18 mouse cellular contexts compared by ENCODE assay signal in the genomic region with DNA sequence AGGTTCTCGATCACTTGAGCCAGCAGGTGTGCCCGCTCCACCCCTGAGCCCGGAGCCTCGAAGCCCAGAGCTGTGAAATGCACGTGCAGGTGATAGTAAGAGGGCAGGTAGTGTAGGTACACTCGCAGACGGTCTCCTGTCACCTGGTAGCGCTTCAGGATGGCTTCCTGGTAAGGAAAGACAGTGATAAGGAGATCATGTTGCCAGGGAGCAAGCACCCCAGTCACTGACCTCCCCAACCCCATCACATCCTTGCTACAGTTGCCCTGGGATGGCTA. TPM values are rescaled to one million over a fixed set of nuclear protein-coding genes. Genes with fewer than 3 reads are reported as not detected.
DNase-seq lines count a peak whose midpoint lies in the region; ATAC-seq and TF ChIP-seq lines count a peak whose summit lies in the region.
"Had no signal": no experiment of that assay in that cellular context is flagged by ENCODE, and none has a peak within 500 bp of the region (broad histone marks: within the 10 kb centered on the region; RNA-seq: fewer than 3 reads in every experiment).

No protein-coding gene starts in this region.

- no peak for TF ChIP-seq POLR2A in heart, adult 2 months (IDR thresholded peaks at IDR 0.05; ENCODE audit: insufficient read depth, low read depth, low read length)
- no peak for TF ChIP-seq POLR2A in small intestine, adult 2 months (IDR thresholded peaks at IDR 0.05; ENCODE audit: low read depth, low read length)

- no peak for ATAC-seq in megakaryocyte, adult 5-6 weeks (ENCODE audit: poor library complexity, severe bottlenecking)
- no peak for ATAC-seq in liver, embryonic 12.5 days
- ATAC-seq in forebrain, postnatal 0 days, result no peak
- ATAC-seq: intestine, postnatal 0 days; Patski had no signal

- H3K79me2 ChIP-seq in heart, adult 2 months (replicated peaks; ENCODE audit: control insufficient read depth, insufficient read depth, low read length), result no peaks in the 10 kb centered on the region

- peaks cover 37% of the 10 kb centered on the region for H3K4me1 ChIP-seq in heart, adult 2 months (ENCODE audit: control insufficient read depth, insufficient read depth, low read length)
- H3K4me1 ChIP-seq in megakaryocyte, embryonic 14.5 days, result peaks cover 98% of the 10 kb centered on the region
- peaks cover 88% of the 10 kb centered on the region for H3K4me1 ChIP-seq in liver, embryonic 12.5 days
- peaks cover 44% of the 10 kb centered on the region for H3K4me1 ChIP-seq in small intestine, adult 2 months (ENCODE audit: control insufficient read depth, insufficient read depth, insufficient read length, low read length)
- H3K4me1 ChIP-seq in forebrain, postnatal 0 days (ENCODE audit: insufficient read depth), result no peaks in the 10 kb centered on the region
- H3K4me1 ChIP-seq: embryonic facial prominence, embryonic 10.5 days; hindbrain, embryonic 12.5 days; neural tube, embryonic 12.5 days had no signal

- no peaks in the 10 kb centered on the region for H3K9me3 ChIP-seq in megakaryocyte, embryonic 14.5 days
- H3K9me3 ChIP-seq in liver, embryonic 12.5 days (replicated peaks), result no peaks in the 10 kb centered on the region
- no peaks in the 10 kb centered on the region for H3K9me3 ChIP-seq in forebrain, postnatal 0 days (ENCODE audit: low read length)
- H3K9me3 ChIP-seq: embryonic facial prominence, embryonic 10.5 days; heart, embryonic 13.5 days; hindbrain, embryonic 12.5 days; neural tube, embryonic 12.5 days had no signal

- no peak overlapping the region for H3K4me2 ChIP-seq in liver, embryonic 12.5 days
- H3K4me2 ChIP-seq in forebrain, postnatal 0 days (ENCODE audit: low read depth), result no peak overlapping the region
- H3K4me2 ChIP-seq: heart, embryonic 13.5 days; hindbrain, embryonic 12.5 days; neural tube, embryonic 12.5 days had no signal

- H3K27me3 ChIP-seq in heart, adult 2 months (ENCODE audit: control insufficient read depth, insufficient read depth, low read length), result no peaks in the 10 kb centered on the region
- H3K27me3 ChIP-seq in megakaryocyte, embryonic 14.5 days (replicated peaks), result no peaks in the 10 kb centered on the region
- H3K27me3 ChIP-seq in liver, embryonic 12.5 days (replicated peaks), result no peaks in the 10 kb centered on the region
- H3K27me3 ChIP-seq in small intestine, adult 2 months (ENCODE audit: control insufficient read depth, insufficient read depth, low read length), result no peaks in the 10 kb centered on the region
- H3K27me3 ChIP-seq in forebrain, postnatal 0 days (ENCODE audit: insufficient read depth, low read length), result no peaks in the 10 kb centered on the region
- H3K27me3 ChIP-seq: heart, embryonic 13.5 days; hindbrain, embryonic 12.5 days; neural tube, embryonic 12.5 days; Patski had no signal

- peak overlapping the region; percentile 65 for H3K27ac ChIP-seq in heart, adult 2 months
- H3K27ac ChIP-seq in liver, embryonic 12.5 days, result peak overlapping the region; percentile 98
- H3K27ac ChIP-seq in small intestine, adult 2 months (ENCODE audit: insufficient read depth, low read depth, low read length), result peak overlapping the region; percentile 14; the same call in 1 of the 2 replicates
- no peak overlapping the region for H3K27ac ChIP-seq in forebrain, postnatal 0 days (ENCODE audit: low read depth, low read length)
- H3K27ac ChIP-seq: embryonic facial prominence, embryonic 10.5 days; hindbrain, embryonic 12.5 days; left cerebral cortex, adult 2 months; neural tube, embryonic 12.5 days had no signal

- TF ChIP-seq EP300 in heart, adult 2 months (IDR thresholded peaks at IDR 0.05; ENCODE audit: insufficient read depth, low read depth, low read length), result no peak

- peak in 1 of 2 experiments; percentile 21 for DNase-seq in heart, adult 2 months
- DNase-seq in heart, postnatal 14 days, result no peak
- DNase-seq in forebrain, postnatal 0 days, result no peak
- DNase-seq: cerebellum, adult 11-12 months; cerebellum, postnatal 10 days; kidney, postnatal 4 days; midbrain, embryonic 14.5 days had no signal

- intact Hi-C loops in heart, adult 2 months (cut with DNase I), result no loop called here
- intact Hi-C loops in heart, postnatal 14 days (cut with DNase I), result no loop called here

- TF ChIP-seq CTCF in heart, adult 2 months (IDR thresholded peaks at IDR 0.05), result no peak
- no peak for TF ChIP-seq CTCF in small intestine, adult 2 months (IDR thresholded peaks at IDR 0.05; ENCODE audit: extremely low read depth, insufficient read length, insufficient replicate concordance, low read depth, low read length)
- no peak for TF ChIP-seq CTCF in forebrain, postnatal 0 days (IDR thresholded peaks at IDR 0.05; ENCODE audit: low read depth)

- peaks cover 3% of the 10 kb centered on the region for H3K36me3 ChIP-seq in heart, adult 2 months (ENCODE audit: control insufficient read depth, insufficient read depth, low read length)
- H3K36me3 ChIP-seq in megakaryocyte, embryonic 14.5 days (replicated peaks; ENCODE audit: low read length), result peaks cover 95% of the 10 kb centered on the region
- peaks cover 78% of the 10 kb centered on the region for H3K36me3 ChIP-seq in liver, embryonic 12.5 days
- H3K36me3 ChIP-seq in small intestine, adult 2 months (ENCODE audit: control insufficient read depth, insufficient read depth, low read length), result 0 out of 2 replicates have a peak, but pooled peaks cover 2% of the 10 kb centered on the region
- peaks cover 30% of the 10 kb centered on the region for H3K36me3 ChIP-seq in forebrain, postnatal 0 days (ENCODE audit: insufficient read depth)

- no peak overlapping the region for H3K4me3 ChIP-seq in heart, adult 2 months
- H3K4me3 ChIP-seq in megakaryocyte, embryonic 14.5 days (replicated peaks), result peak overlapping the region; percentile 44
- no peak overlapping the region for H3K4me3 ChIP-seq in liver, embryonic 12.5 days
- no peak overlapping the region for H3K4me3 ChIP-seq in small intestine, adult 2 months (ENCODE audit: low read depth, low read length)
- no peak overlapping the region for H3K4me3 ChIP-seq in forebrain, postnatal 0 days (ENCODE audit: low read depth, low read length)
- H3K4me3 ChIP-seq: embryonic facial prominence, embryonic 10.5 days; heart, embryonic 13.5 days; hindbrain, embryonic 12.5 days; left cerebral cortex, adult 2 months; neural tube, embryonic 12.5 days had no signal

- no peak overlapping the region for H3K9ac ChIP-seq in heart, adult 2 months (ENCODE audit: low read depth, low read length)
- peak overlapping the region; percentile 65; the same call in 1 of the 2 replicates for H3K9ac ChIP-seq in liver, embryonic 12.5 days
- H3K9ac ChIP-seq in forebrain, postnatal 0 days, result no peak overlapping the region
- H3K9ac ChIP-seq: heart, embryonic 13.5 days; hindbrain, embryonic 12.5 days; neural tube, embryonic 12.5 days had no signal

- 95% methylated on average over 8 of the region's 8 CpGs for WGBS in heart, adult 2 months
- WGBS in liver, embryonic 12.5 days (ENCODE audit: insufficient replicate concordance), result 79% methylated on average over 8 of the region's 8 CpGs
- 87% methylated on average over 8 of the region's 8 CpGs for WGBS in small intestine, adult 2 months
- WGBS in forebrain, postnatal 0 days, result 93% methylated on average over 8 of the region's 8 CpGs

RNA-seq across cellular contexts. Expression of a gene that starts 5.5 kb away (rescaled TPM):
- total RNA-seq in heart, adult 2 months (2021), result 10 to 100 TPM; 26.1 to 29.5 TPM
- polyA plus RNA-seq in heart, adult 2 months (2012; rRNA removed), result 8.6 and 11.9 TPM in 2 replicates
- 10 to 100 TPM; 36.2 to 38.3 TPM for total RNA-seq in heart, postnatal 14 days (2021)
- polyA plus RNA-seq in megakaryocyte, embryonic 14.5 days (2012; ENCODE audit: insufficient read depth, low replicate concordance), result 13.7 and 16.5 TPM in 2 replicates
- total RNA-seq in megakaryocyte, adult 5-6 weeks (2015), result 53.1 and 53.4 TPM in 2 replicates
- total RNA-seq in megakaryocyte, adult 5-6 weeks (2017), result 49.6 and 57.4 TPM in 2 replicates
- 27.9 and 30.1 TPM in 2 replicates for polyA plus RNA-seq in liver, embryonic 12.5 days (2016; fragmentation: Nextera tagmentation; extraction: Ambion mirVana)
- 97.6 and 354 TPM in 2 replicates for polyA plus RNA-seq in small intestine, adult 2 months (2012; rRNA removed)
- 22.6 and 23.5 TPM in 2 replicates for total RNA-seq in forebrain, postnatal 0 days (2014; rRNA removed)
- polyA plus RNA-seq in forebrain, postnatal 0 days (2015; fragmentation: Nextera tagmentation; extraction: Ambion mirVana), result 16.1 and 18.2 TPM in 2 replicates

RNA-seq across cellular contexts. Expression of a gene that starts 51.2 kb away (rescaled TPM):
- total RNA-seq in heart, adult 2 months (2021), result 10 to 100 TPM; 14.4 to 15.1 TPM
- polyA plus RNA-seq in heart, adult 2 months (2012; rRNA removed), result 21.3 and 25.5 TPM in 2 replicates
- total RNA-seq in heart, postnatal 14 days (2021), result 10 to 100 TPM; 14.2 to 17.1 TPM
- polyA plus RNA-seq in megakaryocyte, embryonic 14.5 days (2012; ENCODE audit: insufficient read depth, low replicate concordance), result 78.0 and 88.3 TPM in 2 replicates
- total RNA-seq in megakaryocyte, adult 5-6 weeks (2015), result 32.2 and 41.6 TPM in 2 replicates
- total RNA-seq in megakaryocyte, adult 5-6 weeks (2017), result 33.7 and 38.0 TPM in 2 replicates
- 65.9 and 66.0 TPM in 2 replicates for polyA plus RNA-seq in liver, embryonic 12.5 days (2016; fragmentation: Nextera tagmentation; extraction: Ambion mirVana)
- polyA plus RNA-seq in small intestine, adult 2 months (2012; rRNA removed), result 9.4 and 18.4 TPM in 2 replicates
- total RNA-seq in forebrain, postnatal 0 days (2014; rRNA removed), result 48.5 and 61.6 TPM in 2 replicates
- polyA plus RNA-seq in forebrain, postnatal 0 days (2015; fragmentation: Nextera tagmentation; extraction: Ambion mirVana), result 63.5 and 63.6 TPM in 2 replicates
